Mouse (Mus musculus): ENCODE measurements around the gene Stt3a. TPM values are rescaled to one million over a fixed set of nuclear protein-coding genes. Genes with fewer than 3 reads are reported as not detected.

The Stt3a gene
- total RNA-seq (2021) = 10 to 100 TPM; 77.9 to 79.1 TPM
- long read RNA-seq, full-length matches to known transcripts = 42 of 49 reads
- long read RNA-seq, partial matches to known transcripts = 5 of 49 reads
- long read RNA-seq, other reads (novel, unspliced or antisense) = 2 of 49 reads

GRCm38 (mm10) chr9:36767203-36768143, at the start of gene Stt3a:
Gene Stt3a (minus strand): TSS chr9:36767679.
- DNase-seq (ENCODE audit: low spot score in 2 of 2) = peak; percentile 97 to 99

- DNase-seq (ENCODE audit: low spot score in 2 of 2) = no peak
These were observed 47.0 kb upstream of the Stt3a start for GRCm38 (mm10) chr9:36814486-36814885.

DNA sequence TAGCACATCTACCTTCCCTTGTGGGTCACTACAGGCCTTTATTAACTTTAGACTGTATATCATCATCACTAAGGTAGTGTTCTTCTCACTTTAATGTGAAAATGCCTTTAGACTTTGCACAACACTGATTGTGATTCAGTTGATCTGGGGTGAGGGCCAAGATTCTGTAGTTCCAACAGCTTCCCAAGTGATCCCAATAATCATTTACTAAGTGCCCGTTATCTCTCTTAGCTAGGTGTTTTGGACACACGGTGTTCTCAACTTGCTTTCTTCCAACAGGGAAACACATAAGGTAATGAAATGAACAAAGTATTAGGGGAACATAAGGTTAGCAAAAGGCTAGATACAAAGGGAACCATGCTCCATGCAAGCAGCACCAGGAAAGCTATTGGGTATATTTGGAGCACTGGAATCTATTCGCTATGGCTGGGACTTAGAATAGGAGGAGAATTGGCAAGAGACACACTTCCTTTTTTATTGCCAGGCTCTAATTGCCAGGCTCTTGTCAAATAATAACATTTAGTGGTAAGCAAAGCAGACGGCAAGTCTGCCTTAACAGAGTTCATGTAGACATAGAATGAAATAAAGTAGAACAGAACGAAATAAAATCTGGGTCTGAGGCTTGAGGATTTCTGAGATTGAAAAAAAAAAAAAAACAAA, 40.8 kb upstream of the Stt3a start:
- DNase-seq (ENCODE audit: low spot score in 2 of 2) = no peak

- no peak for DNase-seq (ENCODE audit: low spot score in 2 of 2)
These were observed 37.9 kb upstream of the Stt3a start for GRCm38 (mm10) chr9:36805256-36805975.

DNA sequence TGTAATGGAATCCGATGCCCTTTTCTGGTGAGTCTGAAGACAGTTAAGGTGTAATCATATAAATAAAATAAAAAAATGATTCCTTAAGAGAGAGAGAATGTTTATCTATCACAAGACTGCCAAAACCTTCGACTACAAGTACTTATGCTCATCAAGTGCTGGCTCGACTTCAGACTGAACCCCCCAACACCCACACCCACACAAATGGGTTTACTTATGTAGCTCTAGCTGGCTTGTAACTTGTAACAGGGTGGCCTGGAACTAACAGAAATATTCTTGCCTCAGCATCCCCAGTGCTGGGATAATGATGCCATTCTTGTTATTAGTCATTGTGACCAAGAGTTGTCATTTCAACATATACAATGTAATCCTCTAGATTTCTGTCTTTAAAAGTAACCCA, 36.4 kb upstream of the Stt3a start:
- DNase-seq (ENCODE audit: low spot score in 2 of 2) = no peak

DNA sequence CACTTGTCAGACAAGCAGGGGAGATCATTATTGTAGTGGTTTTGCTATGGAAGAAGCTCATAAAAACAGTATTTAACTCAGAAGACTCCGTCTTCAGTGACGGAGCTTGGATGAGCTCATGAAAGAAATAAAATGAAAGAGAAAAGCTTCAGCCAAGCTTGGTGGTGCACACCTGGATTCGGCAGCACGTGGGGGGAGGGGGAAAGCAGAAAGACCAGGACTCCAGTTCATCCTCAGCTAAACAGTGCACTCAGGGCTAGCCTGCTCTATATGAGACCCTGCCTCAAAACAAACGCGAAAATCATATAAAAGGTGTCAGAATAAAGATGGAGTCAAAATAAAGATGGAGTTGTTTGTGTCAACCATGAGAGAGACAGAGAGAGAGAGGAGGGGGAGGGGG, 35.9 kb upstream of the Stt3a start:
- no peak for DNase-seq (ENCODE audit: low spot score in 2 of 2)

GRCm38 (mm10) chr9:36802951-36803350, 35.5 kb upstream of the Stt3a start:
- no peak for DNase-seq (ENCODE audit: low spot score in 2 of 2)

DNA sequence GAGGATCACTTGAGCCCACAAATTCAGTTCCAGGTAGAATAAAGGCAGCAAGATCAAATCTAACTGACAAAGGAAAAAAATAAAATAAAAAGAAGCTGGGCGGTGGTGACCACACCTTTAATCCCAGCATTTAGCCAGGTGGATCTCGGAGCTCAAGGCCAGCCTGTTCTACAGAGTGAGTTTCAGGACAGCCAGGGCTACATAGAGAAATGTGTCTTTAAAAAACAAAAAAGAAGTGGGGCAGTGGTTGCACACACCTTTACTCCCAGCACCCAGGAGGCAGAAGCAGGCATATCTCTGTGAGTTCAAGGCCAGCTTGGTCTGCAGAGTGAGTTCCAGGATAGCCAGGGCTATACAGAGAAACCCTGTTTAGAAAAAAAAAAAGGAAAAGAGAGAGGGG, 34.5 kb upstream of the Stt3a start:
- no peak for DNase-seq (ENCODE audit: low spot score in 2 of 2)

- DNase-seq (ENCODE audit: low spot score in 2 of 2) = peak; percentile 91 to 96
These were observed 29.5 kb upstream of the Stt3a start, which contains the start of gene Ei24 for GRCm38 (mm10) chr9:36796781-36797555. Gene Ei24 (minus strand): TSS chr9:36797393.

DNA sequence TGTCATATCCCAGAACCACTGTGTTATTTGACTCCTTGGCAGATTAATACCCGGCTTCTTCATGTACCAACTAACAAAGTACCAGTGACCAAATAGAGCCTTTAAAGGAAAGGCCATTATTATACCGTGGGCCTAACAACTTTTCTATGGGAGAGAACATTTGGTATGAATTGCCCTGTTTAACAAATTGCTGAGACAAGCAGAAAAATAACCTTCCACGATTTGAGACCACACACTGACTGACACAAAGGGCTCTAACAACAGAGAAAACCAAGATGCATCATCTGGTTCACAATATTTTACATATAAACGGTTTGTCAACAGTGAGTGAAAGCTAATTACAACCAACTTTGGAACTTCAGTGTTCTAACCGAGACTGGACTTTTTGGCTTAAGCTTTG, 28.7 kb upstream of the Stt3a start:
- no peak for DNase-seq (ENCODE audit: low spot score in 2 of 2)

DNA sequence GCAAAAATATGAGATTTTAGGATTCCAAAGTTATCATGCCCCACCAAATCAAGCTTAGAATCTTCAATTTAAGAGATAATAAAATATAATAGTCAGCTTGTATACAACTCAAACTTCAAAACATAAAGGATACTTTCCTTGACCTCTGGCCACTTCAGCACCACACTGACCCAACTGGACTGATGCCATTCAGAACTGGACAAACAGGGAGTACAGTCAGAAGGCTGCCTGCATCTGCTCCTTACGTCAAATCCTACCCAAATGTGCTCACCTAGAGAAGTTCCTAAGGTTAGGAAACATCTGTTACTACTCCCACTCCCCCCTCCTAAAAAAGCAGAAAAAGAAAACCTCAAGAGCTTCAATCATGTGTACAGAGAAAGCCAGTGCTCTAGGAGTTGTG, 28.1 kb upstream of the Stt3a start:
- DNase-seq (ENCODE audit: low spot score in 2 of 2) = no peak

DNA sequence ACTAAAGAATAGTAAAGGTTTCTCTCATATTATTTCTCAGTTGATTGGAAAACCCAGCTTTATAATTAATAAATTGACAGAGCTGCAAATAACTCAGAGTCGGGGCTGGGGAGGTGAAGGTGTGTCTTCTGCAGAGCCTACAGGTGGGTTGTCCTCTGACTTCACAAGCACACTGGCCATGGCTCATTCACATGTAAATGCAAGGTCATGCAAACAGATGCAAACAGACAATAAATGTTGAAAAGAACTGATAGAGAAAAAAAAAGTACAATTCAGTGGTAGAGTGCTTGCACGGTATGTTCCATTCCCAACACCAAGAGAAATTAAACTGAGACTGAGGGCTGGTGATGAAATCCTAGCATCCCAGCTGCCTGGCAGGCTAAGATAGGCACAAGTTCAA, 27.0 kb upstream of the Stt3a start:
- DNase-seq (ENCODE audit: low spot score in 2 of 2) = no peak

DNA sequence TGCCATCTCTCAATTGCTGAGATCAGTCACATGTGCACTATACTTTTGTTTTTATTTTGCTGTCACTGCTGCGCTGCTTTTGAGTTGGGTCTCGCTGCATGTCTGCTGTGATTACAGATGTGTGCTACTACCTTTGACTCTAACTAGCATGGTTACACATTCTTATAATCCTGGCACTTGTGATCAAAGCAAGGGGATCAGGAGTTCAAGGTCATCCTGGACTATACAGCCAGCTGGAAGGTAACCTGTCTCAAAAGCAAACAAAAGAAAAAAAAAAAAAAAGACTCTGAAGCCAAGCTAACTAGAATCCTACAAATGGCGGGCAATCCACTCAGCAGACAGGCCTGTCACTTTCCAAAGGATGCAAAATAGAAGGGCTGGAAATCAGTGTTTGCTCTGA, 24.7 kb upstream of the Stt3a start:
- DNase-seq (ENCODE audit: low spot score in 2 of 2) = no peak

- DNase-seq (ENCODE audit: low spot score in 2 of 2) = no peak
These were observed 16.4 kb upstream of the Stt3a start for GRCm38 (mm10) chr9:36783921-36784320.

DNA sequence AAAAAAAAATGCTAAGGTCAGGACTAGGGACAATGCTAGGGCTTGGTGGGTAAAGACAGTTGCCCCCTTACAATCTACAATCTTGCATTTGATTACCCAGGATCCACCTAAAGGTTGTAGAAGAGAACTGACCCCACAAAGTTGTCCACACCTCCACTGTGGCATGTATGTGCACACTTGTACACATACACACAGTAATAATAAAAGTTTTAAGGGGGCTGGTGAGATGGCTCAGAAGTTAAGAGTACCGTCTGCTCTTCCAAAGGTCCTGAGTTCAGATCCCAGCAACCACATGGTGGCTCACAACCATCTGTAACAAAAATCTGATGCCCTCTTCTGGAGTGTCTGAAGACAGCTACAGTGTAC, 1.6 kb upstream of the Stt3a start:
- no peak for DNase-seq (ENCODE audit: low spot score in 2 of 2)

- DNase-seq (ENCODE audit: low spot score in 2 of 2) = peak in 1 of 2 experiments; percentile 63
These were observed 923 bp upstream of the Stt3a start for GRCm38 (mm10) chr9:36768156-36769047.

GRCm38 (mm10) chr9:36764378-36764777, 3.1 kb downstream of the Stt3a start:
- no peak for DNase-seq (ENCODE audit: low spot score in 2 of 2)

GRCm38 (mm10) chr9:36727034-36727755, 40.3 kb downstream of the Stt3a start, which contains the start of gene Chek1:
Gene Chek1 (minus strand): TSS chr9:36727065.
- DNase-seq (ENCODE audit: low spot score in 2 of 2) = no peak

Data from layer of hippocampus, postnatal 10 days (tissue).